Comparison of ENCODE assay signal across 9 mouse cellular contexts in genomic region chr9:32645475-32645874, GRCm38 (mm10). TPM values are rescaled to one million over a fixed set of nuclear protein-coding genes. Genes with fewer than 3 reads are reported as not detected.
DNase-seq lines count a peak whose midpoint lies in the region; ATAC-seq lines count a peak whose summit lies in the region.
"Had no signal": no experiment of that assay in that cellular context is flagged by ENCODE, and none has a peak within 500 bp of the region (broad histone marks: within the 10 kb centered on the region; RNA-seq: fewer than 3 reads in every experiment).

No protein-coding gene starts in this region.

- no peak for DNase-seq in hindbrain, embryonic 14.5 days (ENCODE audit: low spot score)
- peak; percentile 18 for DNase-seq in urinary bladder, postnatal 14 days (ENCODE audit: low spot score)
- no peak for DNase-seq in urinary bladder, postnatal 4 days (ENCODE audit: low spot score in 2 of 2)
- no peak for DNase-seq in intestine, embryonic 14.5 days (ENCODE audit: low spot score)
- DNase-seq in retina, embryonic 14.5 days (ENCODE audit: low spot score), result no peak
- no peak for DNase-seq in thymus, postnatal 36 days
- no peak for DNase-seq in adrenal gland, postnatal 36 days
- DNase-seq: cerebellum, postnatal 36 days had no signal

- no peak for ATAC-seq in hindbrain, embryonic 14.5 days (ENCODE audit: low FRiP score)
- ATAC-seq in hindbrain, embryonic 12.5 days (ENCODE audit: low FRiP score), result no peak
- no peak for ATAC-seq in intestine, embryonic 14.5 days (replicated peaks; ENCODE audit: low FRiP score, low TSS enrichment, low read depth)

- H3K4me3 ChIP-seq in hindbrain, embryonic 14.5 days (replicated peaks; ENCODE audit: low read length), result no peak overlapping the region
- H3K4me3 ChIP-seq in hindbrain, embryonic 12.5 days, result no peak overlapping the region
- H3K4me3 ChIP-seq in intestine, embryonic 14.5 days (ENCODE audit: low read depth, low read length), result peak overlapping the region; percentile 13; the same call in 1 of the 2 replicates

- WGBS in hindbrain, embryonic 14.5 days, result 17% methylated on average over 9 of the region's 9 CpGs
- WGBS in hindbrain, embryonic 12.5 days, result 14% methylated on average over 9 of the region's 9 CpGs
- WGBS in intestine, embryonic 14.5 days, result 13% methylated on average over 9 of the region's 9 CpGs

- no peak overlapping the region; the same call in 1 of the 2 replicates for H3K9ac ChIP-seq in hindbrain, embryonic 14.5 days
- H3K9ac ChIP-seq in hindbrain, embryonic 12.5 days, result no peak overlapping the region
- no peak overlapping the region for H3K9ac ChIP-seq in intestine, embryonic 14.5 days (ENCODE audit: low read length)

- H3K27ac ChIP-seq in hindbrain, embryonic 14.5 days, result no peak overlapping the region
- no peak overlapping the region for H3K27ac ChIP-seq in hindbrain, embryonic 12.5 days
- H3K27ac ChIP-seq in intestine, embryonic 14.5 days (ENCODE audit: low read depth), result peak overlapping the region; percentile 76; the same call in 1 of the 2 replicates

- peaks cover 30% of the 10 kb centered on the region for H3K27me3 ChIP-seq in hindbrain, embryonic 14.5 days (ENCODE audit: control insufficient read depth, insufficient read depth, low read length)
- H3K27me3 ChIP-seq in hindbrain, embryonic 12.5 days, result peaks cover 26% of the 10 kb centered on the region
- no peaks in the 10 kb centered on the region for H3K27me3 ChIP-seq in intestine, embryonic 14.5 days (replicated peaks; ENCODE audit: control insufficient read depth, insufficient read depth, low read length)

- no peaks in the 10 kb centered on the region for H3K9me3 ChIP-seq in hindbrain, embryonic 14.5 days (ENCODE audit: control insufficient read depth, low read length)
- no peaks in the 10 kb centered on the region for H3K9me3 ChIP-seq in hindbrain, embryonic 12.5 days (replicated peaks)
- no peaks in the 10 kb centered on the region for H3K9me3 ChIP-seq in intestine, embryonic 14.5 days (ENCODE audit: control insufficient read depth, low read length)

- H3K4me2 ChIP-seq in hindbrain, embryonic 14.5 days (replicated peaks), result peak overlapping the region; percentile 2; the same call in 1 of the 2 replicates
- H3K4me2 ChIP-seq in hindbrain, embryonic 12.5 days (replicated peaks), result no peak overlapping the region
- H3K4me2 ChIP-seq in intestine, embryonic 14.5 days (ENCODE audit: low read length), result peak overlapping the region; percentile 47

- H3K4me1 ChIP-seq in hindbrain, embryonic 14.5 days (replicated peaks; ENCODE audit: control insufficient read depth, insufficient read depth, low read length), result no peaks in the 10 kb centered on the region
- H3K4me1 ChIP-seq in hindbrain, embryonic 12.5 days, result peaks cover 3% of the 10 kb centered on the region; the same call in 1 of the 2 replicates
- H3K4me1 ChIP-seq in intestine, embryonic 14.5 days (replicated peaks; ENCODE audit: control insufficient read depth, insufficient read depth, low read length), result peaks cover 25% of the 10 kb centered on the region

- H3K36me3 ChIP-seq in hindbrain, embryonic 14.5 days (replicated peaks; ENCODE audit: control insufficient read depth, insufficient read depth), result no peaks in the 10 kb centered on the region
- no peaks in the 10 kb centered on the region for H3K36me3 ChIP-seq in hindbrain, embryonic 12.5 days
- no peaks in the 10 kb centered on the region for H3K36me3 ChIP-seq in intestine, embryonic 14.5 days (ENCODE audit: control insufficient read depth, insufficient read depth, low read length)

RNA-seq across cellular contexts. Expression of gene Ets1, which starts 9.5 kb away (rescaled TPM):
- 19.1 and 20.9 TPM in 2 replicates for polyA plus RNA-seq in hindbrain, embryonic 14.5 days (2014; fragmentation: Nextera tagmentation; extraction: Ambion mirVana)
- 35.7 and 38.5 TPM in 2 replicates for polyA plus RNA-seq in hindbrain, embryonic 12.5 days (2016; fragmentation: Nextera tagmentation; extraction: Ambion mirVana)
- 46.3 and 51.3 TPM in 2 replicates for polyA plus RNA-seq in intestine, embryonic 14.5 days (2014; fragmentation: Nextera tagmentation; extraction: Ambion mirVana)
- total RNA-seq in adrenal gland, postnatal 36 days (2021), result 10 to 100 TPM; 28.6 to 36.8 TPM
